Mouse (Mus musculus): Measurements from ENCODE around the gene Tldc2. TPM values are rescaled to one million over a fixed set of nuclear protein-coding genes. Genes with fewer than 3 reads are reported as not detected.

Tldc2 gene
- polyA plus RNA-seq, 1 experiment from 2014 or later = not detected

DNA sequence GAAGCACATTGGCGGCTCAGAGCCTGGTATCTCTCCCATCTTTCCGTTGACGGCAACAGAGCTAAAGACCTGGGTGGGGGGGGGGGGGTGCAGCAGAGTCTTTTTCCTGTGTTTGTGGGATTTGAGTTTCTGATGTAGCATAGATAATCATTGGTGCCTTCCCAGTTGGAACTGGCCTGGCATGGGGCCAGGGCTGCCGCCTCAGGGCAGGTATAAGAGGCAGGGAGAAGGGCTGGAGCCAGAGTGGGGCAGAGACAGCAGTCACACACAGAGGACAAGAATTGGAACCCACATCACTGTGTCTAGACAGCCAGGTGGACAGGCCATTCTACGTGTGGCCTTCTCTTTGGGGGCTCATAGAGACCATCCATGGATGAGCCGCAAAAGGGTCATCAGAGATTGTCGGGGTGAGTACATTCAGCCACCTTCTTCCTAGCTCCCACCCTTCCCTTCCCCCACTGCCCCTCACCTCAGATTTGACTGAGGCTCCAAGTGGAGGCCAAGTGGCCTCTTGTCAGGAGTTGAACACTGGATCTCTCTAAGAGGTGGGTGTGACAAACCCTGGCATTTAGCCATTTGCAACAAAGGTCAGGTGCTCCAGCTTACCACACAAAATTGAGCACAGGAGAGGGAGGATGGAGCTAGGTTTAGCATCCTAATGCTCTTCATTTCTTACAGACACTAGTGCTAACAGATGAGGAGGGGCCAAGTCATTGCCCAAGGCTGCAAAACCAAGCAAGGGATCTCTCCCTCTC is 1.8 kb upstream of the Tldc2 start:
- H3K27me3 ChIP-seq (replicated peaks; ENCODE audit: low read depth, poor library complexity, severe bottlenecking) = peaks cover 5% of the 10 kb centered on the region; the same call in 1 of the 2 replicates
- H3K9me3 ChIP-seq = no peaks in the 10 kb centered on the region
- no peak overlapping the region for H3K27ac ChIP-seq (replicated peaks)
- H3K36me3 ChIP-seq (replicated peaks) = no peaks in the 10 kb centered on the region
- H3K4me1 ChIP-seq = peaks cover 24% of the 10 kb centered on the region
- 90% methylated on average over 7 of the region's 7 CpGs for WGBS
- no peak for DNase-seq (ENCODE audit: low spot score)
- H3K4me3 ChIP-seq = no peak overlapping the region

- Histone ChIP-seq H3K4me3 (no peak overlapping the region), H3K36me3 (replicated peaks) (no peaks in the 10 kb centered on the region), H3K9me3 (no peaks in the 10 kb centered on the region), H3K4me1 (peaks cover 27% of the 10 kb centered on the region), H3K27ac (replicated peaks) (peak overlapping the region; percentile 36; the same call in 1 of the 2 replicates), H3K27me3 (replicated peaks; ENCODE audit: low read depth, poor library complexity, severe bottlenecking) (no peaks in the 10 kb centered on the region)
- DNase-seq (ENCODE audit: low spot score) = no peak
- WGBS = 77% methylated on average over 14 of the region's 14 CpGs
Observed at GRCm38 (mm10) chr2:157087536-157088317, 872 bp downstream of the Tldc2 start.

DNA sequence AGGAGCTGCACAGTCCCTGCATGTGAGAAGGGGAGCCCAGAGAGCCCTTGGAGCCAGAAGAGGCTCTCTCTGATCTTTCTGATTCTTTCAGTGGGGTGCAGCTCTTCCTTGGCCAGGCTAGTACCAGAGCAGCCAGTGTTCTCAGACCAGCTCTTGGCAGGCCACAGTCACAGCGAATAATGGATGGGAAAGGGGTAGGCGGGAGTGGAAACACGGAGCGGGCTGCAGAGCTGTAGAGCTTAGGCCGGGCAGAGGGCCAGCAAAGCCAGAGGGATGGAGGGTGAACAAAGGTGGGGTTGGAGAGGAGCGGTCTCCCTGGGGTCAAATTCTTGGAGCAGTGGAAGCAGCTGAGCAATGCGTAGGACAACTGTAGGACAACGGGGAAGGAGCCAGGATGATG is 5.2 kb downstream of the Tldc2 start:
- Histone ChIP-seq H3K36me3 (replicated peaks) (peaks cover 11% of the 10 kb centered on the region; the same call in 1 of the 2 replicates), H3K9me3 (no peaks in the 10 kb centered on the region)

GRCm38 (mm10) chr2:157095005-157095755 is 8.3 kb downstream of the Tldc2 start:
- H3K9me3 ChIP-seq = no peaks in the 10 kb centered on the region
- peaks cover 37% of the 10 kb centered on the region for H3K36me3 ChIP-seq (replicated peaks)
- H3K27me3 ChIP-seq (replicated peaks; ENCODE audit: low read depth, poor library complexity, severe bottlenecking) = no peaks in the 10 kb centered on the region
- H3K27ac ChIP-seq (replicated peaks) = no peak overlapping the region; the same call in 1 of the 2 replicates
- peaks cover 4% of the 10 kb centered on the region for H3K4me1 ChIP-seq
- no peak overlapping the region for H3K4me3 ChIP-seq
- peak; percentile 74 for DNase-seq (ENCODE audit: low spot score)
- WGBS = 68% methylated on average over 9 of the region's 9 CpGs

More for the DNA sequence above, 5.2 kb downstream of the Tldc2 start:
- no peak for DNase-seq (ENCODE audit: low spot score)
- Histone ChIP-seq H3K4me3 (no peak overlapping the region), H3K27ac (replicated peaks) (no peak overlapping the region), H3K4me1 (peaks cover 14% of the 10 kb centered on the region), H3K27me3 (replicated peaks; ENCODE audit: low read depth, poor library complexity, severe bottlenecking) (no peaks in the 10 kb centered on the region)
- 71% methylated on average over 8 of the region's 8 CpGs for WGBS

- Histone ChIP-seq H3K27ac (replicated peaks) (no peak overlapping the region), H3K4me3 (no peak overlapping the region), H3K4me1 (no peaks in the 10 kb centered on the region), H3K36me3 (replicated peaks) (peaks cover 78% of the 10 kb centered on the region), H3K27me3 (replicated peaks; ENCODE audit: low read depth, poor library complexity, severe bottlenecking) (no peaks in the 10 kb centered on the region), H3K9me3 (no peaks in the 10 kb centered on the region)
- DNase-seq (ENCODE audit: low spot score) = no peak
- 87% methylated on average over 12 of the region's 12 CpGs for WGBS
Observed at GRCm38 (mm10) chr2:157099532-157100318, 12.9 kb downstream of the Tldc2 start.

DNA sequence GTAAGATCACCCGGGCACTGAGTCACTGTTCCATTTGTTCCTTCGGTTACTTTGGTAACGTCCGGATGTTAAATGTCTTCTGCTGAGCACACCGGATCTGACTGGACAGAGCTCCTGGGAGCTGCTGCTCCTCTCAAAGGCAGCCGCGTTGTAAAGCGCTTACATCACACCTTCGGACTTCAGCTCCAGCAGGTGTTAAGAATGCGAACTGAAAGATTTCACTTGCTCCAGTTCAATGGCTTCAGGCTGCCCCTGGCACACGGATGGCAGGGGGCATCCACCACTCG is 13.4 kb downstream of the Tldc2 start:
- no peaks in the 10 kb centered on the region for H3K9me3 ChIP-seq
- no peak overlapping the region for H3K4me3 ChIP-seq
- 93% methylated on average over 12 of the region's 12 CpGs for WGBS
- H3K27ac ChIP-seq (replicated peaks) = no peak overlapping the region
- H3K27me3 ChIP-seq (replicated peaks; ENCODE audit: low read depth, poor library complexity, severe bottlenecking) = no peaks in the 10 kb centered on the region
- H3K4me1 ChIP-seq = no peaks in the 10 kb centered on the region
- peaks cover 83% of the 10 kb centered on the region for H3K36me3 ChIP-seq (replicated peaks)
- DNase-seq (ENCODE audit: low spot score) = no peak

DNA sequence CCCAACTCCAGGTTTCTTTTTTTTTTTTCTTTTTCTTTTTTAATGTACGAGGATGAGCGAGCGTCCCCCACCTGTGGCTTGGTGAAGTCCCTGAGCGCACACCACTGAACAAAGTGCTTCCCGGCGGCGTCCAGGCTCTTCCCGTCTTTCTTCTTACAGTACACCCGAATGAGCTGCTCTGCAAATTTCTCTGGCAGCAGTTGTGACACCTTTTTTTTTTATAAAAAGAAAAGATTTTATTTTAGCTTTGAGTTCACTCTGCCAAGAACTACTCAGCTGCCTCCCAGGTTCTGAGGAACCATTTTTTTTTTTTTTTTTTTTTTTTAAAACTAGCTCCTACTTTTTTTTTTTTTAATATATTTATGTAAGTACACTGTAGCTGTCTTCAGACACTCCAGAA is 14.8 kb downstream of the Tldc2 start:
- Histone ChIP-seq H3K27ac (replicated peaks) (no peak overlapping the region), H3K27me3 (replicated peaks; ENCODE audit: low read depth, poor library complexity, severe bottlenecking) (no peaks in the 10 kb centered on the region), H3K36me3 (replicated peaks) (peaks cover 86% of the 10 kb centered on the region), H3K9me3 (no peaks in the 10 kb centered on the region), H3K4me3 (no peak overlapping the region), H3K4me1 (no peaks in the 10 kb centered on the region)
- 97% methylated on average over 9 of the region's 9 CpGs for WGBS
- no peak for DNase-seq (ENCODE audit: low spot score)

- Histone ChIP-seq H3K4me3 (no peak overlapping the region), H3K9me3 (no peaks in the 10 kb centered on the region), H3K36me3 (replicated peaks) (peaks cover 92% of the 10 kb centered on the region), H3K27me3 (replicated peaks; ENCODE audit: low read depth, poor library complexity, severe bottlenecking) (no peaks in the 10 kb centered on the region), H3K27ac (replicated peaks) (no peak overlapping the region), H3K4me1 (no peaks in the 10 kb centered on the region)
- no peak for DNase-seq (ENCODE audit: low spot score)
- 78% methylated on average over 2 of the region's 2 CpGs for WGBS
Observed at GRCm38 (mm10) chr2:157102256-157102655, 15.4 kb downstream of the Tldc2 start.

DNA sequence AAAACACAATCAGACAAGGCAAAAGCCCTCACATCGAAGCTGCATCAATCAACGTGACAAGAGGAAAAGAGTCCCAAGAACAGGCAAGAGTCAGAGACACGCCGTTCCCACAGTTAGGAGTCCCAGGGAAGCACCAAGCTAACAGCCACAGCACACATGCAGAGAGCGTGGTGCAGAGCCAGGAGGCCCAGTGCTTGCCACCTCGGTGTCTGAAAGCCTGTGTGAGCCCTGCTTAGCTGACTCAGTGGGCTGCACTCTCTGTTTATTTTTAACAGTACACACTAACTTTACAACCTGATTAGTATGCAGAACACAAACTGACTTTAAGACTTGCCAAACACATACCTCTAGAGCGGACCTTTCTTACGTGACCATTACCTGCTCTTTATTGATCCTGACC is 17.6 kb downstream of the Tldc2 start:
- Histone ChIP-seq H3K9me3 (no peaks in the 10 kb centered on the region), H3K36me3 (replicated peaks) (peaks cover 94% of the 10 kb centered on the region), H3K4me1 (no peaks in the 10 kb centered on the region), H3K4me3 (no peak overlapping the region), H3K27ac (replicated peaks) (no peak overlapping the region), H3K27me3 (replicated peaks; ENCODE audit: low read depth, poor library complexity, severe bottlenecking) (no peaks in the 10 kb centered on the region)
- DNase-seq (ENCODE audit: low spot score) = no peak
- 93% methylated on average over 8 of the region's 8 CpGs for WGBS

- Histone ChIP-seq H3K27ac (replicated peaks) (no peak overlapping the region), H3K27me3 (replicated peaks; ENCODE audit: low read depth, poor library complexity, severe bottlenecking) (no peaks in the 10 kb centered on the region), H3K36me3 (replicated peaks) (peaks cover 95% of the 10 kb centered on the region), H3K4me3 (no peak overlapping the region), H3K9me3 (no peaks in the 10 kb centered on the region), H3K4me1 (no peaks in the 10 kb centered on the region)
- DNase-seq (ENCODE audit: low spot score) = no peak
- 90% methylated on average over 4 of the region's 4 CpGs for WGBS
Observed at GRCm38 (mm10) chr2:157108236-157108635, 21.4 kb downstream of the Tldc2 start.

- H3K27me3 ChIP-seq (replicated peaks; ENCODE audit: low read depth, poor library complexity, severe bottlenecking) = no peaks in the 10 kb centered on the region
- no peak overlapping the region for H3K4me3 ChIP-seq
- DNase-seq (ENCODE audit: low spot score) = peak; percentile 15
- H3K36me3 ChIP-seq (replicated peaks) = peaks cover 73% of the 10 kb centered on the region
- H3K9me3 ChIP-seq = no peaks in the 10 kb centered on the region
- no peak overlapping the region for H3K27ac ChIP-seq (replicated peaks)
- 29% methylated on average over 3 of the region's 3 CpGs for WGBS
- no peaks in the 10 kb centered on the region for H3K4me1 ChIP-seq
Observed at GRCm38 (mm10) chr2:157116964-157117363, 30.1 kb downstream of the Tldc2 start.

DNA sequence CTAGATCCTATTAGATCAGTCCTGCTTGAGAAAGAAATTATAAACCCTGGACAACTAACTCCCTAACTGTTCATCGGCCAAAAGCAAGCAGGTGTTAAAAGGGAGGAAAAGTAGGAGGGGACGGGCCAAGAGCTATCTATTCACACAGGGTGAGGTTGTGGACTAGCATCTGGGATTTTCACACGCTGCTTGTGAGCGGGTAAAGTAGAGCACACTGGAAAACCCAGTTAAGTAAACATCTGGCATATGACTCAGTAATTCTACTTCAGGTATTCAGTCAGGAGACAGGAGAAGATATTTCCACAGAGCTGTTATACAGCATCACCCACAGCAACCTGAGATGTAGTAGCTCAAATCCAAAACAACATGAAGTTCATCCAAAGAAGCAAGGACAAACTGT is 31.7 kb downstream of the Tldc2 start:
- H3K27ac ChIP-seq (replicated peaks) = no peak overlapping the region
- peaks cover 59% of the 10 kb centered on the region for H3K36me3 ChIP-seq (replicated peaks)
- no peaks in the 10 kb centered on the region for H3K27me3 ChIP-seq (replicated peaks; ENCODE audit: low read depth, poor library complexity, severe bottlenecking)
- no peak overlapping the region for H3K4me3 ChIP-seq
- DNase-seq (ENCODE audit: low spot score) = no peak
- no peaks in the 10 kb centered on the region for H3K4me1 ChIP-seq
- no peaks in the 10 kb centered on the region for H3K9me3 ChIP-seq
- 88% methylated on average over 4 of the region's 4 CpGs for WGBS

Data from embryonic facial prominence, embryonic 10.5 days (tissue).